Mouse (Mus musculus) stomach, postnatal 0 days (tissue): ENCODE measurements around the gene Psapl1. TPM values are rescaled to one million over a fixed set of nuclear protein-coding genes. Genes with fewer than 3 reads are reported as not detected.

Experiments used
- ATAC-seq: fragments of 200-750 bp; cut with Nextera tagmentation; 2 replicates; pipeline ENCODE4 v1.8.0; 2017; ENCODE audit not compliant: low FRiP score, low TSS enrichment
- DNase-seq: peaks from one replicate; pipeline ENCODE4 v3.0.0-alpha.2; 2016; ENCODE audit warnings: low spot score
- H3K27ac ChIP-seq: fragments of 300-500 bp; sonication (generic); replicated peaks from 2 replicates; pipeline ENCODE4 v1.5.1; 2014; ENCODE audit warnings: mild to moderate bottlenecking, control low read depth
- H3K27me3 ChIP-seq: fragments of 300-500 bp; sonication (generic); 2 replicates; pipeline ENCODE4 v1.6.1; 2014; ENCODE audit warnings: low read length; ENCODE audit not compliant: control insufficient read depth, insufficient read depth
- H3K36me3 ChIP-seq: fragments of 300-500 bp; sonication (generic); 2 replicates; pipeline ENCODE4 v1.6.1; 2014; ENCODE audit warnings: low read length, mixed read lengths; ENCODE audit not compliant: control insufficient read depth, insufficient read depth
- H3K4me1 ChIP-seq: fragments of 300-500 bp; sonication (generic); replicated peaks from 2 replicates; pipeline ENCODE4 v1.6.1; 2014; ENCODE audit warnings: antibody characterized with exemption; ENCODE audit not compliant: control insufficient read depth, insufficient read depth
- H3K4me2 ChIP-seq: fragments of 300-500 bp; sonication (generic); replicated peaks from 2 replicates; pipeline ENCODE4 v1.6.1; 2014; ENCODE audit warnings: low read depth, mild to moderate bottlenecking, control low read depth, moderate library complexity
- H3K4me3 ChIP-seq: fragments of 300-500 bp; sonication (generic); 2 replicates; pipeline ENCODE4 v1.5.1; 2014; ENCODE audit warnings: low read depth, low read length, control low read depth
- H3K9ac ChIP-seq: fragments of 300-500 bp; sonication (generic); 2 replicates; pipeline ENCODE4 v1.6.1; 2014; ENCODE audit warnings: mild to moderate bottlenecking, low read length, control low read depth, mixed read lengths
- H3K9me3 ChIP-seq: fragments of 300-500 bp; sonication (generic); 2 replicates; pipeline ENCODE4 v1.6.1; 2016; ENCODE audit warnings: low read length; ENCODE audit not compliant: control insufficient read depth
- CTCF ChIP-seq: IDR thresholded peaks from 2 replicates; pipeline ENCODE4 v1.5.1; 2016; ENCODE audit warnings: antibody characterized with exemption, low read depth, mild to moderate bottlenecking, moderate library complexity
- EP300 ChIP-seq: optimal IDR thresholded peaks from 2 replicates; pipeline ENCODE3; 2016; ENCODE audit warnings: antibody characterized with exemption
- WGBS: fragments of 180-500 bp; shearing (Covaris S2); extraction: QIAGEN DNeasy Blood & Tissue Kit; methylation state at CpG from one replicate; pipeline ENCODE4 v1.1.7; 2014; 5-methylcytosine and 5-hydroxymethylcytosine counted together
- polyA plus RNA-seq: library from polyadenylated mRNA; unstranded; fragments of >200 nt; fragmentation: Nextera tagmentation; extraction: Ambion mirVana; gene quantifications from 2 replicates; pipeline ENCODE4 v1.2.1, GENCODE M21; 2015

The Psapl1 gene
- polyA plus RNA-seq, 1 experiment from 2014 or later, result 314 TPM

DNA sequence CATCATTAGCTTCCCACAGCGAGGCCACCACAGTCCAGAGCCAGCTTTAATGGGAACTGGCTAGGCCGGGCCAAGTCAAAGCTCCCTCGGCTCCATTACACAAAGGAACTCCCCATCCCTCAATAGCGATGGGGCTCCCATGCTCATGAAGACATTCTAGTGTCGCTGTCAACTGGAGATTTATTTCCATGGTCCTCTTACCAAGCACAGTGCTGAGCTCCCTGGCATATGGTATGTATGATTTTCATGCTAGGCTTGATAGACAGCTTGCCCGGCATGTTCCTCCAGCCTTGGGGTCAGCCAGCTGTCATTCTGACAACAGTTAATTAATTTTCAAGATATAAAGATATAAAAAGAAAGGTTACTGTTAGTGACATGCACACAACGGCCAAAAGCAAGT is 21.5 kb upstream of the Psapl1 start:
- Histone ChIP-seq H3K27ac (no peak overlapping the region), H3K9ac (no peak overlapping the region), H3K4me3 (no peak overlapping the region), H3K36me3 (no peaks in the 10 kb centered on the region), H3K4me2 (no peak overlapping the region), H3K27me3 (no peaks in the 10 kb centered on the region), H3K4me1 (no peaks in the 10 kb centered on the region), H3K9me3 (no peaks in the 10 kb centered on the region)
- no peak for TF ChIP-seq CTCF
- no peak for TF ChIP-seq EP300
- ATAC-seq (no peak), DNase-seq (no peak)
- 83% methylated on average over 7 of the region's 7 CpGs for WGBS

GRCm38 (mm10) chr5:36186294-36187053 is 17.3 kb upstream of the Psapl1 start:
- Histone ChIP-seq H3K27ac (no peak overlapping the region), H3K4me2 (no peak overlapping the region), H3K9me3 (no peaks in the 10 kb centered on the region), H3K4me1 (no peaks in the 10 kb centered on the region), H3K27me3 (no peaks in the 10 kb centered on the region), H3K36me3 (no peaks in the 10 kb centered on the region), H3K4me3 (no peak overlapping the region), H3K9ac (no peak overlapping the region)
- ATAC-seq (no peak), DNase-seq (no peak)
- WGBS, result 44% methylated on average over 8 of the region's 8 CpGs
- no peak for TF ChIP-seq EP300
- TF ChIP-seq CTCF, result peak; percentile 51

- no peak overlapping the region for H3K9ac ChIP-seq
- H3K4me2 ChIP-seq, result no peak overlapping the region
- no peaks in the 10 kb centered on the region for H3K36me3 ChIP-seq
- H3K9me3 ChIP-seq, result no peaks in the 10 kb centered on the region
- no peaks in the 10 kb centered on the region for H3K27me3 ChIP-seq
- 77% methylated on average over 4 of the region's 4 CpGs for WGBS
- H3K4me3 ChIP-seq, result no peak overlapping the region
- TF ChIP-seq EP300, result no peak
- no peak for TF ChIP-seq CTCF
- H3K4me1 ChIP-seq, result no peaks in the 10 kb centered on the region
- no peak for ATAC-seq
- H3K27ac ChIP-seq, result no peak overlapping the region
- DNase-seq, result no peak
These were observed 15.5 kb upstream of the Psapl1 start for GRCm38 (mm10) chr5:36188310-36188709.

DNA sequence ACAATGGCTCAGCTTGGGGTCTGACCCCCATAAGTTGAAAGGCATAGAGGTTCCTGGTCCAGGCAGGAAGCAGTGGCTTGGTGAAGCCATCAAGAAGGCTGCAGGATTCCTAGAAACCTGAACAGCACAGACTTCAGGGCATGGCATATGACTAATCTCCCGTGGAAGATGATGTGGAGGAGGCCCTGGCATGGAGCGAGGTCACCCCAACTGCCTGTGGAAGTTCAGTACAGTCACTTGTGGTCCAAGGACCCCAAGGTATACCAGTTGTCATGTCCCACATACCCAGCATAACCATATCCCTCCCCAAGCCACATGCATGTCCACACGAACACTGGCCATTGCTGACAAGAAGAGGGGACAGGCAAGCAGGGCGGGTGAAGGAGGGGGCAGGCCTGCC is 12.5 kb upstream of the Psapl1 start:
- Histone ChIP-seq H3K9me3 (no peaks in the 10 kb centered on the region), H3K4me3 (no peak overlapping the region), H3K36me3 (no peaks in the 10 kb centered on the region), H3K4me1 (no peaks in the 10 kb centered on the region), H3K27ac (no peak overlapping the region), H3K9ac (no peak overlapping the region), H3K4me2 (no peak overlapping the region), H3K27me3 (no peaks in the 10 kb centered on the region)
- 83% methylated on average over 4 of the region's 4 CpGs for WGBS
- DNase-seq (no peak), ATAC-seq (no peak)
- TF ChIP-seq EP300, result no peak

DNA sequence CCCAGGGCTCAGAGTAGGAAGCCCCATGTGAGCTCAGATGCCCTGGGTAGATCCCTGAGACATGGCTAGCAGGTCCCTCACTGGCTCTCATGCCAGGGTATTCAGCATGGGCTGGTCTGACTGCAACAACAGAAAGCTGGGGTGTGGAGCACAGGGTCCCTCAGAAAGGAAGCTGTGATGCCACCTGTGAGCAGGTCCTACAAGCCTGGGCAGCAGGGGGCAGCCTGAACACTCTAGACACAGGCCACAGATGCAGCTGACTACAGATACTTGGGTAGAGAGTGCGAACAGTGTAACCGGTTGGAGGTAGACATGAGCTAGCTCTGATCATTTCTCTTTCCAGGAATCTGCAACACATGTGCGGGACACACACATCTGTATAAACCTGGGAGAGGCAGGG is 11.9 kb upstream of the Psapl1 start:
- Histone ChIP-seq H3K4me1 (no peaks in the 10 kb centered on the region), H3K9me3 (no peaks in the 10 kb centered on the region), H3K27ac (no peak overlapping the region), H3K4me2 (no peak overlapping the region), H3K36me3 (no peaks in the 10 kb centered on the region), H3K27me3 (no peaks in the 10 kb centered on the region), H3K9ac (no peak overlapping the region), H3K4me3 (no peak overlapping the region)
- TF ChIP-seq CTCF (peak; percentile 71), EP300 (no peak)
- 0 out of 2 replicates have a peak, but pooled peaks have one; percentile 25 for ATAC-seq
- DNase-seq, result peak; percentile 52
- WGBS, result 79% methylated on average over 3 of the region's 3 CpGs

DNA sequence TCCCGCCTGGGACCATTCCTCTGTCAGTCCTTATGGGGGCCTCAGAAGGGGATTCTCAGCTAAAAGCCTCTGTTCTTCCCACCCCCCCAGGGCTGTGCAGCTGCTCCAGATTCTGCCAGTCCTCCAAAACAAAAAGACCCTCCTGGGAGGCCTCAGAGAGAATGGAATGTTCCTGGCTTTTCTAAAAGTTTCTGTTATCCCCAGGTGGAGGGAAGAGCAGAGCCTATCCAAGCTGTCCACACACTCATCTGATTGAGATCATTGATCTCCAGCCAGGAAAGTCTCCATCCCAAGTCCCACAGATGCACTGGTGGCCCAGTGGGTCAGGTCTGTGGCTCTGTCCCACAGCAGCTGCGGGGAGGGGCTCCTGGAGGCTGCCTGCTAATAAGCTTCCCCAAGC is 11.1 kb upstream of the Psapl1 start:
- Histone ChIP-seq H3K36me3 (no peaks in the 10 kb centered on the region), H3K9me3 (no peaks in the 10 kb centered on the region), H3K4me1 (no peaks in the 10 kb centered on the region), H3K9ac (no peak overlapping the region), H3K27ac (no peak overlapping the region), H3K4me3 (no peak overlapping the region), H3K4me2 (no peak overlapping the region), H3K27me3 (no peaks in the 10 kb centered on the region)
- TF ChIP-seq CTCF (no peak), EP300 (no peak)
- 72% methylated on average over 2 of the region's 2 CpGs for WGBS
- ATAC-seq, result no peak
- no peak for DNase-seq
